In the genomic region with DNA sequence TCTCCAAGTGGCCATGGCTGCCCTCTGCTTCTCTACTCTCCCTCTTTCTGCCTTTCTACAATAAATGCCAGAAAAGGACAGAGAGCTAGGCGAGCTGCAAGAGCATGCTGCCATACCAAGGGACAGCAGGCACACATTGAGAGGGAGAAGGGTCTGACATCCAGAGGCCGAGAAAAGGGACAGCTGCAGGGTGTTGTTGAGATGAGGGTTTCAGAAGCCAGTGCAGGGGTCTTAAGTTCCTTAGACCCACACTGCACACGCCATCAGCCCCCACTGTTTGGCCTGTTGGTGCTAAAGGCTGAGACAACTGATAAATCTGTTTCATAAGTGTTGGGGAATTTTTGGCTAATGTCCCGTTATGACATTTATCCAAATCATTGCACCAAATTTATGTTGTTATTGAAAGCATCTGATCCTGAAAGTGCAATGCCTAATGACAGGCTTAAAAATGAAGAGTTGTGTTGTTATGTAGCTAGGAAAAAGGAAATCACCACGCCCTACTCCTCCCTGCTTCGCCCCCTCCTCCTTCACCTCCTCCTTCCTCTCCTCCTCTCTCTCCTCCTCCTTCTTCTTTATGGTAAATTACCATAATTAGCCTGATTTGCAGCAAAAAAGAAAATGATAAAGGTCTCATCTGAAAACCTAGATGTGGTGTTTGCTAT, we compare ENCODE assay signal across 22 mouse cellular contexts.
A peak's percentile ranks its signal among the peaks of the same experiment; 100 is the strongest.
DNase-seq lines count a peak whose midpoint lies in the region; ATAC-seq and TF ChIP-seq lines count a peak whose summit lies in the region.
"Had no signal": no experiment of that assay in that cellular context is flagged by ENCODE, and none has a peak within 500 bp of the region (broad histone marks: within the 10 kb centered on the region; RNA-seq: fewer than 3 reads in every experiment).

No protein-coding gene starts in this region.

- H3K27ac ChIP-seq in midbrain, postnatal 0 days (ENCODE audit: low read depth, low read length), result no peak overlapping the region
- no peak overlapping the region for H3K27ac ChIP-seq in stomach, postnatal 0 days (replicated peaks)
- H3K27ac ChIP-seq: embryonic facial prominence, embryonic 13.5 days; forebrain, embryonic 13.5 days; heart, embryonic 13.5 days; hindbrain, embryonic 13.5 days; limb, embryonic 10.5 days; midbrain, embryonic 13.5 days; neural tube, embryonic 12.5 days had no signal

- ATAC-seq in midbrain, postnatal 0 days (ENCODE audit: low FRiP score), result no peak
- no peak for ATAC-seq in stomach, postnatal 0 days (ENCODE audit: low FRiP score, low TSS enrichment)
- ATAC-seq: activated CD4-positive, CD25-positive, alpha-beta regulatory T cell, adult 4 months; forebrain, embryonic 13.5 days; midbrain, embryonic 13.5 days had no signal

- H3K4me2 ChIP-seq in midbrain, postnatal 0 days (ENCODE audit: low read depth, low read length, poor library complexity, severe bottlenecking), result no peak overlapping the region
- H3K4me2 ChIP-seq in stomach, postnatal 0 days (replicated peaks; ENCODE audit: low read depth), result no peak overlapping the region
- H3K4me2 ChIP-seq: embryonic facial prominence, embryonic 13.5 days; forebrain, embryonic 13.5 days; heart, embryonic 13.5 days; hindbrain, embryonic 13.5 days; midbrain, embryonic 13.5 days; neural tube, embryonic 12.5 days had no signal

- no peak for TF ChIP-seq CTCF in midbrain, postnatal 0 days (IDR thresholded peaks at IDR 0.05)
- TF ChIP-seq CTCF in stomach, postnatal 0 days (IDR thresholded peaks at IDR 0.05; ENCODE audit: low read depth), result no peak

- WGBS in midbrain, postnatal 0 days, result 86% methylated on average over 6 of the region's 6 CpGs
- 71% methylated on average over 6 of the region's 6 CpGs for WGBS in stomach, postnatal 0 days

- peak; percentile 25 for DNase-seq in kidney, adult 9 months
- DNase-seq in kidney, adult 18-20 months, result no peak
- peak; percentile 15 for DNase-seq in adipocyte (ENCODE audit: low spot score)
- peak; percentile 6 to 32 for DNase-seq in kidney, postnatal 36 days
- peak; percentile 44 for DNase-seq in lung, postnatal 10 days
- no peak for DNase-seq in midbrain, postnatal 0 days (ENCODE audit: low spot score)
- DNase-seq in stomach, postnatal 0 days (ENCODE audit: low spot score), result no peak
- DNase-seq: adrenal gland, postnatal 14 days; cerebellum, adult 2 months; cerebellum, postnatal 25 days; gastrocnemius, postnatal 10 days; heart, postnatal 14 days; liver; right cerebral cortex, postnatal 14 days had no signal

- H3K9me3 ChIP-seq in midbrain, postnatal 0 days (ENCODE audit: low read length), result no peaks in the 10 kb centered on the region
- H3K9me3 ChIP-seq in stomach, postnatal 0 days (ENCODE audit: control insufficient read depth, low read length), result no peaks in the 10 kb centered on the region
- H3K9me3 ChIP-seq: embryonic facial prominence, embryonic 13.5 days; forebrain, embryonic 13.5 days; heart, embryonic 13.5 days; hindbrain, embryonic 13.5 days; limb, embryonic 10.5 days; midbrain, embryonic 13.5 days; neural tube, embryonic 12.5 days had no signal

- no peaks in the 10 kb centered on the region for H3K36me3 ChIP-seq in midbrain, postnatal 0 days (ENCODE audit: insufficient read depth, low read length)
- no peaks in the 10 kb centered on the region for H3K36me3 ChIP-seq in stomach, postnatal 0 days (ENCODE audit: control insufficient read depth, insufficient read depth, low read length)
- H3K36me3 ChIP-seq: embryonic facial prominence, embryonic 13.5 days; heart, embryonic 13.5 days; hindbrain, embryonic 13.5 days; limb, embryonic 10.5 days; midbrain, embryonic 13.5 days; neural tube, embryonic 12.5 days had no signal

- H3K4me1 ChIP-seq in midbrain, postnatal 0 days (ENCODE audit: insufficient read depth, low read length), result no peaks in the 10 kb centered on the region
- H3K4me1 ChIP-seq in stomach, postnatal 0 days (replicated peaks; ENCODE audit: control insufficient read depth, insufficient read depth), result no peaks in the 10 kb centered on the region
- H3K4me1 ChIP-seq: forebrain, embryonic 13.5 days; heart, embryonic 13.5 days; hindbrain, embryonic 13.5 days; limb, embryonic 10.5 days; midbrain, embryonic 13.5 days; neural tube, embryonic 12.5 days had no signal

- H3K27me3 ChIP-seq in midbrain, postnatal 0 days (ENCODE audit: insufficient read depth, low read length), result no peaks in the 10 kb centered on the region
- no peaks in the 10 kb centered on the region for H3K27me3 ChIP-seq in stomach, postnatal 0 days (ENCODE audit: control insufficient read depth, insufficient read depth, low read length)
- H3K27me3 ChIP-seq: embryonic facial prominence, embryonic 13.5 days; forebrain, embryonic 13.5 days; heart, embryonic 13.5 days; hindbrain, embryonic 13.5 days; midbrain, embryonic 13.5 days; neural tube, embryonic 12.5 days had no signal

- no peak for TF ChIP-seq EP300 in stomach, postnatal 0 days (optimal IDR thresholded peaks at IDR 0.05)

- no peak overlapping the region for H3K4me3 ChIP-seq in midbrain, postnatal 0 days (ENCODE audit: low read depth, low read length)
- H3K4me3 ChIP-seq in stomach, postnatal 0 days (ENCODE audit: low read depth, low read length), result no peak overlapping the region
- H3K4me3 ChIP-seq: embryonic facial prominence, embryonic 13.5 days; forebrain, embryonic 13.5 days; heart, embryonic 13.5 days; hindbrain, embryonic 13.5 days; limb, embryonic 10.5 days; midbrain, embryonic 13.5 days; neural tube, embryonic 12.5 days had no signal

- no peak overlapping the region for H3K9ac ChIP-seq in midbrain, postnatal 0 days (replicated peaks; ENCODE audit: low read length, poor library complexity, severe bottlenecking)
- no peak overlapping the region for H3K9ac ChIP-seq in stomach, postnatal 0 days (ENCODE audit: low read length)
- H3K9ac ChIP-seq: embryonic facial prominence, embryonic 13.5 days; forebrain, embryonic 13.5 days; heart, embryonic 13.5 days; hindbrain, embryonic 13.5 days; midbrain, embryonic 13.5 days; neural tube, embryonic 12.5 days had no signal

Comparison
In these comparisons a context has a peak if more than half of its experiments do, and no peak if none do; other contexts are left out.
1. DNase-seq: peak in kidney, adult 9 months (single experiment), adipocyte (single experiment), kidney, postnatal 36 days (2 of 2) and lung, postnatal 10 days (single experiment); none in kidney, adult 18-20 months (single experiment), midbrain, postnatal 0 days (single experiment) and stomach, postnatal 0 days (single experiment).